Mouse (Mus musculus) cerebellum, adult 18-20 months (tissue): ENCODE results near the gene Setdb1.

Experiments used
- DNase-seq, 2 experiments: peaks; one replicate each; pipeline ENCODE4 v3.0.0; 2021

The Setdb1 gene

GRCm38 (mm10) chr3:95318548-95318947, 38.5 kb downstream of the Setdb1 start:
- DNase-seq, result no peak

- peak; percentile 62 to 67 for DNase-seq
Observed at GRCm38 (mm10) chr3:95317414-95318080, 39.5 kb downstream of the Setdb1 start.

DNA sequence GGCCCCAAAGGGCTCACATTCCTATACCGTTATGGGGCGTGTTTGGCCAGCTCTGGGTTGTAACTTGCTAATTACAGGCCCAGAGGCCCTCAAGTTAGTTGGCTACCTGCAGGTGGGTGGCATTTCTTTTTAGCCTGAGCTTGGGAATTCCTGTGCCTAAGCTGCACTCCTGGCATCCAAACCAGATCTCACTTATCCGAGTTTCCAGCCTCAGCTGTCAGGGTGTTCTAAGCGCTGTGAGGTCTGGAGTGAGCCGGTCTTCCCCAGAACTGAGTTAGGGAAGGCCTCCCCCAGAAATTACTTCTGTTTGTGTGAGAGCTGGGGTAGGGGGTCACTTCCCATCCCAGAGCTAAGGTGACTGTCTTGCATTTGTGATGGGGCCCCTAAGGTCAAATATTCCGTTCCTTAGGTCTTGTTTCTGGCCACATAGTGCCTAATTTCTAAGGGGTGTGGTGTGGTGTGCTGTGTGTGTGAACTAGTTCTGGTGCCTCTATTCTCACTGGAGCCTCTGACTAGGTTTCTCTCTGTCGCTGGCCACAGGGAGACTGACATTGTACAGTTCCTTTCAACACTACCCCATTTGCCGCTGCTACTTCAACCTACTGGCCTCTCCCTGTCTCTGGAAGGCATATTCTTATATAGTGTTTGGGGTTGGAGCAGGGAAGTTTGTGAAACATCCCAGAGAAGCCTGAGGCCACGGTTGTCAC, 41.0 kb downstream of the Setdb1 start:
- DNase-seq, result no peak

GRCm38 (mm10) chr3:95315094-95315843, 41.7 kb downstream of the Setdb1 start:
- DNase-seq, result peak; percentile 70 to 74

GRCm38 (mm10) chr3:95314486-95315093, 42.4 kb downstream of the Setdb1 start, which contains the start of gene Cers2:
TSS of gene Cers2 (plus strand) at chr3:95314791.
- DNase-seq, result no peak

DNA sequence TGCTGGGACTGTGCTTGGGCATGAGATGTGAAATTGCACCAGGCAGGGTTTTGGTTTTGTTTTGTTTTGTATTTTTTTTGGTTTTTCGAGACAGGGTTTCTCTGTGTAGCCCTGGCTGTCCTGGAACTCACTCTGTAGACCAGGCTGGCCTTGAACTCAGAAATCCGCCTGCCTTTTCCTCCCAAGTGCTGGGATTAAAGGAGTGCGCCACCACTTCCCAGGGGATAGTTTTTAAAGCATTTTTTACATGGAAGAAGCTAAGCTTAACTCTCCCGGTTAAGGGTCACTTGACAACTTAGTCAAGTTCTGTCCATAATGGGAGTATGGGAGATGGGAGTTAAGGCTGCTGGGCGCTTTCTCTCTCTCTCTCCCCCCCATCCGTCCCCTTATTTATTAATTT, 42.9 kb downstream of the Setdb1 start:
- no peak for DNase-seq

GRCm38 (mm10) chr3:95313476-95313875, 43.5 kb downstream of the Setdb1 start:
- DNase-seq, result no peak

GRCm38 (mm10) chr3:95312623-95313022, 44.4 kb downstream of the Setdb1 start:
- DNase-seq, result no peak

- peak; percentile 73 to 77 for DNase-seq
Observed at GRCm38 (mm10) chr3:95310968-95311882, 45.8 kb downstream of the Setdb1 start.

DNA sequence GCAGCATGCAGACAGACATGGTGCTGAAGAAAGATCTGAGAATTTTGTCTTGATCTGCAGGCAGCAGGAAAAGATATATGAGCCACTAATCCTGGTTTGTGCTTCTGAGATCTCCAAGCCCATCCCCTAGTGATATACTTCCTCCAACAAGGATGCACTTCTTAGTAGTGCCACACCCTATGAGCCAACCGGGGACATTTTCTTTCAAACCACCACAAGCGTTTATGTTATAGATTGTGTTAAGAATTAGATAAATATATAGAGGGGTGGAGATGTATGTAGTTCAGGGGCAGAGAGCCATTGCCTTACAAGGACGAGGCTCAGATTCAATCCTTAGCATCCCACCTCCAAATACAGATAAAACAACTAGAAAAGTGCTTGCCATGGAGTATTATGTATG, 46.5 kb downstream of the Setdb1 start:
- DNase-seq, result no peak

DNA sequence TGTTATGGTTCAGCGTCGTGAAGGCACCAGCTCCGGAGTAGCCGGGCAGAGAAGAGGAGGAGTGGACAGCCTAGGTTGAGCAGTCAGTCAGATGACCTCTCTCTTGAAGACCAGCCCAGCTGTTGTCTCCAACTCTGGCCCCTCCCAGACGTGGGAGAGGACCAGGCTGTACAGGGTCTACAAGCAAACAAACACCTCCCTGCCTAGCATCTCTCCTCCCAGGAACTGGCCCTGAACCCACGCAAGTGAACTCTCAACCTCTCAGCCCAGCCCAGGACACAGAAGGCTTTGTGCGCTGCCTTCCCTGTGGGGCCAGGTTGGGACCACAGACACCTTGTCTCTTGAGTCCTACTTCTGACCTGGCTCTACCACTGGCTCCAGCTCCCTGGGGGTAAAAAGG, 49.9 kb downstream of the Setdb1 start, which contains the start of gene Anxa9:
Gene Anxa9 (minus strand): TSS at position 77 of the 400 bp plus-strand sequence.
- no peak for DNase-seq

- DNase-seq, result no peak
Observed at GRCm38 (mm10) chr3:95306244-95306643, 50.8 kb downstream of the Setdb1 start.

- no peak for DNase-seq
Observed at GRCm38 (mm10) chr3:95301204-95301796, 55.7 kb downstream of the Setdb1 start.

- DNase-seq, result no peak
Observed at GRCm38 (mm10) chr3:95298018-95298417, 59.0 kb downstream of the Setdb1 start.

- peak in 1 of 2 experiments; percentile 53 for DNase-seq
Observed at GRCm38 (mm10) chr3:95296103-95296469, 60.9 kb downstream of the Setdb1 start.

- DNase-seq, result no peak
Observed at GRCm38 (mm10) chr3:95295321-95296102, 61.5 kb downstream of the Setdb1 start.

DNA sequence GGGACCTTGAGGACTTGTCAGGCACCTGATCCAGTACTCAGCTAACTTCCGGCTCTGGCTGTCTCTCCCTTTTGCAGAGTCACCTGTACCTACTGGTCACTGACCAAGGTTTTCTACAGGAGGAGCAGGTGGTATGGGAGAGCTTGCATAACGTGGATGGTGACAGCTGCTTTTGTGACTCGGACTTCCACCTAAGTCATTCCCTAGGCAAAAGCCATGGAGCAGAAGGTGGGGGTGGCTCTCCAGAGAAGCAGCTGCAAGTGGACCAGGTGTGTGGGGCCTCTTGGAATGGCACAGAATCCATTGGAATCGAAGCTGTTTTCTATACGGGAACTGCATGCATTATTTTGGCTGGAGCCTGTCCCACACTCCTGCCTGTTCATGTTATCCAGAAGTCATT, 62.3 kb downstream of the Setdb1 start:
- DNase-seq, result no peak

DNA sequence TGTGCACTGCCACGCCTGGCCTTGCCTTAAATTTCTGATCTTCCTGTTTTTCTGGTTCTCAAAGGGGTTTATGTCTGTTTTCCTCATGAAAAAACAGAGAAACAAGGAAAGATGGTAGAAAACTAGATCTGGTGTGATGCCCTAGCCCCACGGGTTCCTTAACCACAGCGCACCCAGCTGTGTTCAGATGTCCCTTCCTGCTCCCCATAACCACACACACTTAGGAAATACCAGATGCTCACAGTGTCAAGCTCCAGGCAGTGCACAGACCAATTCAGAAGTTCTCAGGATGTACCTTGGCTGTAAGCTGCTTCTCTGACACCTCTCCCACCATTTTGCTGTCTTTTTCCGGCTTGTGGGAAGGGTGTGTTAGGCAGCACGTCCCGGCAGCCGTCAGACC, 62.7 kb downstream of the Setdb1 start:
- no peak for DNase-seq

- DNase-seq, result no peak
Observed at GRCm38 (mm10) chr3:95293537-95293936, 63.5 kb downstream of the Setdb1 start.

DNA sequence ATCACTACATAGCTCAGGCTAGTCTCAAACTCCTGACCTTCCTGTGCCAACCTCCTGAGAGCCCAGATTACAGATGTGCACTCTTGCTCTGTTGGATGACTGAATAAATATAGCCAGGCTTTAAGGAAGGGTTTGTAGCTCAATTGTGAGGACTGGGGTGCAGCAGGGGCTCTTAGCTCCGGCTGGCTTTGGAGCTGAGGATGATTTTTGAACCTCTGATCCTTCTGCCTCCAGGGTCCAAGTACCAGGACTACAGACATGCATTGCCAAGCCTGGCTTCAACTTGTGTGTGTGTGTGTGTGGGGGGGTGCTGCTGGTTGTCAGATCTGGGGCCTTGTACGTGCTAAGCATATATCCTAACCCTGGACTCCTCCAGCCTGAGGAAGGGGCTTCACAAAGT, 64.1 kb downstream of the Setdb1 start:
- DNase-seq, result no peak

DNA sequence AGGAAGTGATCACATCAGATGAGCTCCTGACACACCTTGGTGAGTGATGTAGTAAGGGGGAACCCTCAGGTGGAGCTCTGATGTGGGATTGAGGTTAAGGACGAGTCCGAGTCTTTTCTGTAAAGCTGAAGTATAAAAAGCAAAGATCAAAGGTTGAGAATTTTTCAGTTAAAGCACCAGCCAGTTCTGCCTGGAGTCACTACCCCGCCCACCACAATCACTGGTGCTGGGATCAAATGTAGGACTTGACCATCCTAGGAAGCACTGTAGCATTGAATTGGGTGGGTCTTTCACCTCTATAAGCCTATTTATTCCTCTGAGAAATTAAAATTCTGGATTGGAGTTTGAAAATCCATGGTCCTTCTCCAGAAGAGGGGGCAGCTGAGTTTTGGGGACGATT, 66.0 kb downstream of the Setdb1 start:
- no peak for DNase-seq
